ENCODE assay signal across 14 mouse cellular contexts in genomic region chr5:64577424-64577823, GRCm38 (mm10).
A peak's percentile ranks its signal among the peaks of the same experiment; 100 is the strongest.
DNase-seq lines count a peak whose midpoint lies in the region; ATAC-seq and TF ChIP-seq lines count a peak whose summit lies in the region.
"Had no signal": no experiment of that assay in that cellular context is flagged by ENCODE, and none has a peak within 500 bp of the region (broad histone marks: within the 10 kb centered on the region; RNA-seq: fewer than 3 reads in every experiment).

No protein-coding gene starts in this region.

- no peaks in the 10 kb centered on the region for H3K9me3 ChIP-seq in heart, embryonic 14.5 days (ENCODE audit: control insufficient read depth, low read length)
- no peaks in the 10 kb centered on the region for H3K9me3 ChIP-seq in midbrain, embryonic 10.5 days (replicated peaks)
- H3K9me3 ChIP-seq in midbrain, embryonic 14.5 days (ENCODE audit: control insufficient read depth, low read length) = no peaks in the 10 kb centered on the region
- H3K9me3 ChIP-seq in liver, embryonic 12.5 days (replicated peaks) = no peaks in the 10 kb centered on the region
- no peaks in the 10 kb centered on the region for H3K9me3 ChIP-seq in stomach, postnatal 0 days (ENCODE audit: control insufficient read depth, low read length)
- no peaks in the 10 kb centered on the region for H3K9me3 ChIP-seq in forebrain, postnatal 0 days (ENCODE audit: low read length)
- H3K9me3 ChIP-seq: neural tube, embryonic 13.5 days had no signal

- peaks cover 26 to 46% of the 10 kb centered on the region in 2 experiments for H3K4me1 ChIP-seq in heart, embryonic 14.5 days (ENCODE audit: control insufficient read depth in 2 of 2, insufficient read depth in 2 of 2, low read length in 2 of 2)
- peaks cover 36% of the 10 kb centered on the region for H3K4me1 ChIP-seq in midbrain, embryonic 10.5 days
- H3K4me1 ChIP-seq in midbrain, embryonic 14.5 days (ENCODE audit: control insufficient read depth, insufficient read depth, low read length) = peaks cover 11% of the 10 kb centered on the region
- H3K4me1 ChIP-seq in liver, embryonic 12.5 days = peaks cover 55% of the 10 kb centered on the region
- peaks cover 6% of the 10 kb centered on the region for H3K4me1 ChIP-seq in stomach, postnatal 0 days (replicated peaks; ENCODE audit: control insufficient read depth, insufficient read depth)
- H3K4me1 ChIP-seq in forebrain, postnatal 0 days (ENCODE audit: insufficient read depth) = 0 out of 2 replicates have a peak, but pooled peaks cover 3% of the 10 kb centered on the region

- no peaks in the 10 kb centered on the region for H3K36me3 ChIP-seq in heart, embryonic 14.5 days (ENCODE audit: control insufficient read depth, insufficient read depth, low read length)
- H3K36me3 ChIP-seq in midbrain, embryonic 10.5 days = no peaks in the 10 kb centered on the region
- H3K36me3 ChIP-seq in midbrain, embryonic 14.5 days (ENCODE audit: control insufficient read depth, insufficient read depth, low read length) = no peaks in the 10 kb centered on the region
- no peaks in the 10 kb centered on the region for H3K36me3 ChIP-seq in liver, embryonic 12.5 days
- no peaks in the 10 kb centered on the region for H3K36me3 ChIP-seq in stomach, postnatal 0 days (ENCODE audit: control insufficient read depth, insufficient read depth, low read length)
- no peaks in the 10 kb centered on the region for H3K36me3 ChIP-seq in forebrain, postnatal 0 days (ENCODE audit: insufficient read depth)
- H3K36me3 ChIP-seq: neural tube, embryonic 13.5 days had no signal

- no peak for ATAC-seq in heart, embryonic 14.5 days (ENCODE audit: insufficient number of reproducible peaks, insufficient read depth, low FRiP score, low read depth)
- no peak for ATAC-seq in midbrain, embryonic 14.5 days (ENCODE audit: low FRiP score, low TSS enrichment)
- ATAC-seq in liver, embryonic 12.5 days = peak; percentile 47; the same call in 1 of the 2 replicates
- no peak for ATAC-seq in stomach, postnatal 0 days (ENCODE audit: low FRiP score, low TSS enrichment)
- ATAC-seq in cerebellum, adult (ENCODE audit: insufficient number of reproducible peaks, low FRiP score, low TSS enrichment) = no peak
- no peak for ATAC-seq in forebrain, postnatal 0 days
- ATAC-seq: Patski had no signal

- WGBS in heart, embryonic 14.5 days = 16% methylated on average over 7 of the region's 7 CpGs
- 61% methylated on average over 7 of the region's 7 CpGs for WGBS in midbrain, embryonic 10.5 days
- 54% methylated on average over 7 of the region's 7 CpGs for WGBS in midbrain, embryonic 14.5 days
- 14% methylated on average over 7 of the region's 7 CpGs for WGBS in liver, embryonic 12.5 days (ENCODE audit: insufficient replicate concordance)
- 60% methylated on average over 7 of the region's 7 CpGs for WGBS in stomach, postnatal 0 days
- WGBS in forebrain, postnatal 0 days = 70% methylated on average over 7 of the region's 7 CpGs

- peak overlapping the region; percentile 47 to 68 for H3K27ac ChIP-seq in heart, embryonic 14.5 days (replicated peaks in 1 of 2; ENCODE audit: control insufficient read depth in 1 of 2, insufficient read depth in 1 of 2, low read depth in 2 of 2, low read length in 2 of 2)
- peak overlapping the region; percentile 61; the same call in 1 of the 2 replicates for H3K27ac ChIP-seq in midbrain, embryonic 10.5 days (replicated peaks)
- H3K27ac ChIP-seq in midbrain, embryonic 14.5 days (replicated peaks; ENCODE audit: low read depth, low read length) = no peak overlapping the region
- peak overlapping the region; percentile 54; the same call in 1 of the 2 replicates for H3K27ac ChIP-seq in liver, embryonic 12.5 days
- H3K27ac ChIP-seq in stomach, postnatal 0 days (replicated peaks) = peak overlapping the region; percentile 63
- no peak overlapping the region for H3K27ac ChIP-seq in forebrain, postnatal 0 days (ENCODE audit: low read depth, low read length)
- H3K27ac ChIP-seq: neural tube, embryonic 13.5 days had no signal

- no peak for DNase-seq in heart, adult 8-10 months (ENCODE audit: low spot score)
- no peak for DNase-seq in midbrain, embryonic 10.5 days (ENCODE audit: low spot score)
- no peak for DNase-seq in midbrain, embryonic 14.5 days
- DNase-seq in stomach, postnatal 0 days (ENCODE audit: low spot score) = no peak
- no peak for DNase-seq in forebrain, postnatal 0 days
- DNase-seq: adrenal gland, adult 8-10 months; kidney, adult 2 months; thymus, postnatal 36 days had no signal

- no peaks in the 10 kb centered on the region for H3K27me3 ChIP-seq in heart, embryonic 14.5 days (ENCODE audit: control insufficient read depth, insufficient read depth, low read length)
- H3K27me3 ChIP-seq in midbrain, embryonic 10.5 days (ENCODE audit: low read depth, poor library complexity, severe bottlenecking) = no peaks in the 10 kb centered on the region
- no peaks in the 10 kb centered on the region for H3K27me3 ChIP-seq in midbrain, embryonic 14.5 days (ENCODE audit: control insufficient read depth, insufficient read depth, low read length)
- no peaks in the 10 kb centered on the region for H3K27me3 ChIP-seq in liver, embryonic 12.5 days (replicated peaks)
- no peaks in the 10 kb centered on the region for H3K27me3 ChIP-seq in stomach, postnatal 0 days (ENCODE audit: control insufficient read depth, insufficient read depth, low read length)
- no peaks in the 10 kb centered on the region for H3K27me3 ChIP-seq in forebrain, postnatal 0 days (ENCODE audit: insufficient read depth, low read length)
- H3K27me3 ChIP-seq: neural tube, embryonic 13.5 days; Patski had no signal

- 0 out of 2 replicates have a peak overlapping the region, but pooled peaks have one; percentile 9 for H3K4me2 ChIP-seq in heart, embryonic 14.5 days (ENCODE audit: low read length)
- no peak overlapping the region for H3K4me2 ChIP-seq in midbrain, embryonic 14.5 days (ENCODE audit: low read length)
- peak overlapping the region; percentile 1; the same call in 1 of the 2 replicates for H3K4me2 ChIP-seq in liver, embryonic 12.5 days
- no peak overlapping the region for H3K4me2 ChIP-seq in stomach, postnatal 0 days (replicated peaks; ENCODE audit: low read depth)
- H3K4me2 ChIP-seq in forebrain, postnatal 0 days (ENCODE audit: low read depth) = no peak overlapping the region
- H3K4me2 ChIP-seq: neural tube, embryonic 13.5 days had no signal

- TF ChIP-seq CTCF in stomach, postnatal 0 days (IDR thresholded peaks at IDR 0.05; ENCODE audit: low read depth) = no peak
- TF ChIP-seq CTCF in forebrain, postnatal 0 days (IDR thresholded peaks at IDR 0.05; ENCODE audit: low read depth) = no peak

- H3K9ac ChIP-seq in heart, embryonic 14.5 days (ENCODE audit: low read length) = no peak overlapping the region
- no peak overlapping the region for H3K9ac ChIP-seq in midbrain, embryonic 14.5 days (replicated peaks; ENCODE audit: low read length)
- H3K9ac ChIP-seq in liver, embryonic 12.5 days = no peak overlapping the region
- no peak overlapping the region for H3K9ac ChIP-seq in stomach, postnatal 0 days (ENCODE audit: low read length)
- H3K9ac ChIP-seq in forebrain, postnatal 0 days = no peak overlapping the region
- H3K9ac ChIP-seq: neural tube, embryonic 13.5 days had no signal

- no peak overlapping the region for H3K4me3 ChIP-seq in heart, embryonic 14.5 days (ENCODE audit: control insufficient read depth in 1 of 2, insufficient read depth in 1 of 2, low read depth in 1 of 2, low read length in 2 of 2)
- no peak overlapping the region for H3K4me3 ChIP-seq in midbrain, embryonic 10.5 days
- no peak overlapping the region for H3K4me3 ChIP-seq in midbrain, embryonic 14.5 days (replicated peaks; ENCODE audit: low read depth, low read length)
- no peak overlapping the region for H3K4me3 ChIP-seq in liver, embryonic 12.5 days
- no peak overlapping the region for H3K4me3 ChIP-seq in stomach, postnatal 0 days (ENCODE audit: low read depth, low read length)
- H3K4me3 ChIP-seq in forebrain, postnatal 0 days (ENCODE audit: low read depth, low read length) = no peak overlapping the region
- H3K4me3 ChIP-seq: erythroblast, embryonic 14.5 days; neural tube, embryonic 13.5 days had no signal

- TF ChIP-seq EP300 in stomach, postnatal 0 days (optimal IDR thresholded peaks at IDR 0.05) = no peak

Comparison
In these comparisons a context has a peak if more than half of its experiments do, and no peak if none do; other contexts are left out.
1. H3K27ac ChIP-seq: peak in heart, embryonic 14.5 days (2 of 2), midbrain, embryonic 10.5 days (single experiment), liver, embryonic 12.5 days (single experiment) and stomach, postnatal 0 days (single experiment); none in midbrain, embryonic 14.5 days (single experiment) and forebrain, postnatal 0 days (single experiment).
2. H3K4me2 ChIP-seq: peak in heart, embryonic 14.5 days (single experiment) and liver, embryonic 12.5 days (single experiment); none in midbrain, embryonic 14.5 days (single experiment), stomach, postnatal 0 days (single experiment) and forebrain, postnatal 0 days (single experiment).